Mouse (Mus musculus): Measurements from ENCODE around the gene Rgn. TPM values are rescaled to one million over a fixed set of nuclear protein-coding genes. Genes with fewer than 3 reads are reported as not detected.

Gene Rgn
- polyA plus RNA-seq (2015; fragmentation: Nextera tagmentation; extraction: Ambion mirVana): 2.0 and 3.0 TPM in 2 replicates

DNA sequence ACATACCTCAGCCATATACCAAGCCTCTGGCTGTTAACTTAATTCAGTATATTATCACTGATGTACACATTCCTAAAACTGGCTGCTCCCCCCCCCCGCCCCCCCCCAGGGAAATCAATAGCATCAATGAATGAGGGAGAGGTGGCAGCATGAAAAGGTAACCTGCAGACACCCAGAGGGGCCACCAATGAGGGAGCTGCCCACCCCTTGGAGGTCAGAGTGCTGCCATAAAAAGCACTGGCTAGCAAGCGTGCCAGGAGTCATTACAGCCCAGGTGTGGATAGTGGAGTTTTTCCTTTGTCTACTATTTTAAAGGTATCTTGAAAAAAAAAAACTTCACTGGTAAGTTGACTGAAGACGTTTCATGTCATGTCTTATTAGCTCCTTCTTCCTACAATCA is at the start of gene Rgn:
Gene Rgn (plus strand): TSS at position 256 of the 400 bp plus-strand sequence.
- 62% methylated on average over 3 of the region's 3 CpGs for WGBS

GRCm38 (mm10) chrX:20520290-20520939 is 29.2 kb upstream of the Rgn start:
- Histone ChIP-seq H3K4me1 (no peaks in the 10 kb centered on the region), H3K9me3 (no peaks in the 10 kb centered on the region), H3K27ac (no peak overlapping the region), H3K27me3 (no peaks in the 10 kb centered on the region), H3K36me3 (no peaks in the 10 kb centered on the region), H3K4me3 (no peak overlapping the region), H3K9ac (no peak overlapping the region), H3K4me2 (no peak overlapping the region)
- 82% methylated on average over 7 of the region's 7 CpGs for WGBS
- no peak for ATAC-seq (ENCODE audit: borderline replicate concordance, extremely low read depth, low FRiP score, low TSS enrichment)

More for the DNA sequence above, at the start of gene Rgn:
- Histone ChIP-seq H3K27me3 (no peaks in the 10 kb centered on the region), H3K9ac (no peak within 1 kb of the TSS), H3K4me2 (peak within 1 kb of the TSS; percentile 59), H3K27ac (peak within 1 kb of the TSS; percentile 94), H3K4me1 (peaks cover 10% of the 10 kb centered on the region; the same call in 1 of the 2 replicates), H3K4me3 (peak within 1 kb of the TSS; percentile 32; the same call in 1 of the 2 replicates), H3K9me3 (no peaks in the 10 kb centered on the region), H3K36me3 (no peaks in the 10 kb centered on the region)
- no peak for ATAC-seq (ENCODE audit: borderline replicate concordance, extremely low read depth, low FRiP score, low TSS enrichment)

- ATAC-seq (ENCODE audit: borderline replicate concordance, extremely low read depth, low FRiP score, low TSS enrichment): no peak
- H3K27ac ChIP-seq: no peak overlapping the region
- H3K27me3 ChIP-seq: no peaks in the 10 kb centered on the region
- H3K4me3 ChIP-seq: no peak overlapping the region
- H3K9ac ChIP-seq: no peak overlapping the region
- no peaks in the 10 kb centered on the region for H3K9me3 ChIP-seq
- no peaks in the 10 kb centered on the region for H3K4me1 ChIP-seq
- no peaks in the 10 kb centered on the region for H3K36me3 ChIP-seq
- H3K4me2 ChIP-seq: no peak overlapping the region
These were observed 28.0 kb upstream of the Rgn start for GRCm38 (mm10) chrX:20521578-20521977.

GRCm38 (mm10) chrX:20532621-20533020 is 17.0 kb upstream of the Rgn start:
- WGBS: 44% methylated on average over 1 of the region's 1 CpGs
- H3K4me1 ChIP-seq: no peaks in the 10 kb centered on the region
- no peak overlapping the region for H3K27ac ChIP-seq
- no peaks in the 10 kb centered on the region for H3K27me3 ChIP-seq
- H3K4me2 ChIP-seq: no peak overlapping the region
- ATAC-seq (ENCODE audit: borderline replicate concordance, extremely low read depth, low FRiP score, low TSS enrichment): no peak
- H3K9me3 ChIP-seq: no peaks in the 10 kb centered on the region
- no peaks in the 10 kb centered on the region for H3K36me3 ChIP-seq
- H3K4me3 ChIP-seq: no peak overlapping the region
- no peak overlapping the region for H3K9ac ChIP-seq

DNA sequence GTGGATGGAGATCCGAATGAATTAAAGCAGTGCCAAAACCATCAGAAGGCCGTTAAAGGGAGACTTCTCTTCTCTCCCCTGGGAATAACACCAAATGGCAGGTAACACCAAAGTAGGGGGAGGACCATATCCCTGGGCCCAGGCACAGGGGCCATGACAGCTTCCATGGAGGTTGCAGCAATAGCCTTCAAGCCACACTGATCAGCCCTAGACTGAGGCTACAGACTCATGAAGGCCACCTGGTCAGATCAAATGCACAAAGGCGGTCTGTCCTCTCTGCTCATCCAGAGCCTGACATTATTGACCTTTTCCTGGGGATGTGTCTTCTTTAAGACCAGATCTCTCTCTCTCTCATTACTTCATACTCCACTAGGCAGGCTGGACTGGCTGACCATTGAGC is 5.7 kb upstream of the Rgn start:
- no peak for ATAC-seq (ENCODE audit: borderline replicate concordance, extremely low read depth, low FRiP score, low TSS enrichment)
- no peaks in the 10 kb centered on the region for H3K27me3 ChIP-seq
- 82% methylated on average over 3 of the region's 3 CpGs for WGBS

DNA sequence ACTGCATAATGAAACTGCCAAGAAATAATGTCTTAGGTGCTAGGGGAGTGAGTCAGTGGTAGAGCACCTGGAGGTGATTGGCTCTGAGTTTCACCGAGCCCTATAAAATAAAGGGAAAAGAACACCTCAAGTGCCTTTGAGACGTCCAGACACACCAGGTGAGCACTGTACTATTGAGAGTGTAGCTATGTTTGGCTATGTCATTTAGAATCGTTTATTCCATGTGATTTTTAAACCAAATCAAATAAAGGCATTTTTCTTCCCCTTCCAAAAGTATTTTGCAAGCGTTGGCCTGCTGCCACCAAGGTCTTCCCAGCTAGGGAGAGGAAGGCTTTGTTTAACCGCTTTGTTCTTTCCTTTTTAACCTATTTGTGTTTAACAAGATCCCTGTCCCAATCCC is 2.0 kb upstream of the Rgn start:
- Histone ChIP-seq H3K4me1 (peaks cover 10% of the 10 kb centered on the region; the same call in 1 of the 2 replicates), H3K27me3 (no peaks in the 10 kb centered on the region), H3K9me3 (no peaks in the 10 kb centered on the region), H3K36me3 (no peaks in the 10 kb centered on the region), H3K4me3 (peak overlapping the region; percentile 32), H3K9ac (no peak overlapping the region), H3K4me2 (peak overlapping the region; percentile 59), H3K27ac (peak overlapping the region; percentile 94)
- WGBS: 40% methylated on average over 5 of the region's 5 CpGs
- peak; percentile 85 for ATAC-seq (ENCODE audit: borderline replicate concordance, extremely low read depth, low FRiP score, low TSS enrichment)

More for the DNA sequence above, 5.7 kb upstream of the Rgn start:
- H3K9ac ChIP-seq: no peak overlapping the region
- H3K4me2 ChIP-seq: no peak overlapping the region
- no peak overlapping the region for H3K4me3 ChIP-seq
- H3K27ac ChIP-seq: no peak overlapping the region
- H3K9me3 ChIP-seq: no peaks in the 10 kb centered on the region
- 0 out of 2 replicates have a peak, but pooled peaks cover 2% of the 10 kb centered on the region for H3K4me1 ChIP-seq
- H3K36me3 ChIP-seq: no peaks in the 10 kb centered on the region

- Histone ChIP-seq H3K4me3 (peak overlapping the region; percentile 32), H3K36me3 (no peaks in the 10 kb centered on the region), H3K4me1 (peaks cover 10% of the 10 kb centered on the region; the same call in 1 of the 2 replicates), H3K4me2 (peak overlapping the region; percentile 59), H3K27ac (peak overlapping the region; percentile 94), H3K9ac (peak overlapping the region; percentile 43), H3K27me3 (no peaks in the 10 kb centered on the region), H3K9me3 (no peaks in the 10 kb centered on the region)
- ATAC-seq (ENCODE audit: borderline replicate concordance, extremely low read depth, low FRiP score, low TSS enrichment): peak; percentile 66; the same call in 1 of the 2 replicates
- WGBS: 14% methylated on average over 24 of the region's 24 CpGs
These were observed 1.3 kb upstream of the Rgn start for GRCm38 (mm10) chrX:20548011-20548879.

DNA sequence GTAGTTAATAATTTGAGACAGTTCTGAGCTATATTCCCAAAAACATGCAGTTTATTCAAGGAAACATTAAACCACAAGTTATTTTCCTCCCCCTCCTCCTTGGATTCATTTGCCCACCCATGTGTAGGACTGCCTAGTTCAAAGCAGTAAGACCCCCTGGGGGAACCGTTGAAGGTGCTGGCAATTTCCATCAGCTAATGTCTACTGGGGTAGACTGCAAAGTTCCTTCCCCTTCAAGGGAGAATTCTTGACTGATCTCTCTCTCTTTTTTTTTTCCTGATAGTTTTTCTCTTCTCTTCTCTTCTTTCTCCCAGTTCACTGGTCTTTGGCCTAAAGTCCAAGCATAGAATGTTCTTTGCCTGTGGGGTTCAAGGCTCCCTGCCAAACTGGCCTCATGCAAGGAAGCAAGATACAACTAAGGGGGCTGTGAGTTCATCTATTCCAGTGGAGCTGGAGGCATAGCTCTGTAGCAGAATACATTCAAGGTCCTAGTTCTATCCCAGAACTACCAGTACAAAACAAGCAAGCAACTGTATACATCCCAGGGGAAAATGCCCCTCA is 627 bp upstream of the Rgn start:
- peak overlapping the region; percentile 94 for H3K27ac ChIP-seq
- peaks cover 10% of the 10 kb centered on the region; the same call in 1 of the 2 replicates for H3K4me1 ChIP-seq
- WGBS: 0% methylated on average over 1 of the region's 1 CpGs
- H3K27me3 ChIP-seq: no peaks in the 10 kb centered on the region
- peak overlapping the region; percentile 59; the same call in 1 of the 2 replicates for H3K4me2 ChIP-seq
- H3K4me3 ChIP-seq: 0 out of 2 replicates have a peak overlapping the region, but pooled peaks have one; percentile 32
- no peaks in the 10 kb centered on the region for H3K9me3 ChIP-seq
- H3K9ac ChIP-seq: no peak overlapping the region
- no peaks in the 10 kb centered on the region for H3K36me3 ChIP-seq
- ATAC-seq (ENCODE audit: borderline replicate concordance, extremely low read depth, low FRiP score, low TSS enrichment): peak; percentile 19; the same call in 1 of the 2 replicates

- no peak overlapping the region for H3K4me2 ChIP-seq
These were observed 2.6 kb downstream of the Rgn start for GRCm38 (mm10) chrX:20552199-20552598.

DNA sequence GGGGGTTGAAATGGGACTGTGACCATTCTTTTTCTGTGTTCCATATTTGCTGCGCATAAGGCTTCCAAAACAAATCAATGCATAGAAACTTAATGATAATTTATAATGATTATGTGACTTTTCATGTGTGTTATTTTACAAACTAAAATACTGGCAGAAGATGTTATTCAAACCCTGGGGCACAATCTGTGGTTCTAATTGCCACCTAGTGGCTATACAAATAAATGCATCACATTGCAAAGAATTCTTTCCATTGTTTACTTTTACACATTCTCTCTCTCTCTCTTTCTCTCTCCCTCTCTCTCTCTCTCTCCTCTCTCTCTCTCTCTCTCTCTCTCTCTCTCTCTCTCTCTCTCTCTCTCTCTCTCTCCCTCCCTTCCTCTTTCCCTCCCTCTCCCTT is 12.3 kb downstream of the Rgn start:
- ATAC-seq (ENCODE audit: borderline replicate concordance, extremely low read depth, low FRiP score, low TSS enrichment): no peak
- Histone ChIP-seq H3K9me3 (no peaks in the 10 kb centered on the region), H3K36me3 (no peaks in the 10 kb centered on the region), H3K27ac (no peak overlapping the region), H3K4me3 (no peak overlapping the region), H3K27me3 (no peaks in the 10 kb centered on the region), H3K9ac (no peak overlapping the region), H3K4me2 (no peak overlapping the region), H3K4me1 (no peaks in the 10 kb centered on the region)
- 43% methylated on average over 1 of the region's 1 CpGs for WGBS

More at GRCm38 (mm10) chrX:20552199-20552598, 2.6 kb downstream of the Rgn start:
- Histone ChIP-seq H3K4me3 (no peak overlapping the region), H3K4me1 (peaks cover 10% of the 10 kb centered on the region; the same call in 1 of the 2 replicates), H3K9ac (no peak overlapping the region), H3K36me3 (no peaks in the 10 kb centered on the region), H3K27ac (no peak overlapping the region), H3K9me3 (no peaks in the 10 kb centered on the region), H3K27me3 (no peaks in the 10 kb centered on the region)
- no peak for ATAC-seq (ENCODE audit: borderline replicate concordance, extremely low read depth, low FRiP score, low TSS enrichment)
- 67% methylated on average over 2 of the region's 2 CpGs for WGBS

GRCm38 (mm10) chrX:20563941-20564340 is 14.4 kb downstream of the Rgn start:
- H3K27ac ChIP-seq: no peak overlapping the region
- no peak overlapping the region for H3K4me3 ChIP-seq
- WGBS: 63% methylated on average over 4 of the region's 4 CpGs
- H3K4me1 ChIP-seq: no peaks in the 10 kb centered on the region
- H3K4me2 ChIP-seq: no peak overlapping the region
- H3K36me3 ChIP-seq: no peaks in the 10 kb centered on the region
- ATAC-seq (ENCODE audit: borderline replicate concordance, extremely low read depth, low FRiP score, low TSS enrichment): no peak
- no peaks in the 10 kb centered on the region for H3K27me3 ChIP-seq
- no peak overlapping the region for H3K9ac ChIP-seq
- no peaks in the 10 kb centered on the region for H3K9me3 ChIP-seq
